Mouse (Mus musculus) left cerebral cortex, adult 2 months (tissue): ENCODE measurements around the gene Camkk2. TPM values are rescaled to one million over a fixed set of nuclear protein-coding genes. Genes with fewer than 3 reads are reported as not detected.

ENCODE experiments used
- DNase-seq, 2 experiments: peaks; one replicate each; pipeline ENCODE4 v3.0.0; 2021 to 2022; ENCODE audit warnings: low spot score in 2 of 2, mixed read lengths in 1 of 2; ENCODE audit errors: extremely low spot score in 1 of 2
- H3K27ac ChIP-seq: fragments of 200-600 bp; 2 replicates; pipeline ENCODE4 v1.8.1; 2022
- H3K4me3 ChIP-seq: fragments of 200-600 bp; 2 replicates; pipeline ENCODE4 v1.8.1; 2022
- CTCF ChIP-seq: fragments of 200-600 bp; IDR thresholded peaks from 2 replicates; pipeline ENCODE4 v1.8.1; 2022; ENCODE audit warnings: antibody characterized with exemption, mild to moderate bottlenecking, moderate library complexity
- intact Hi-C: fragments of 180-260 bp; cut with DNase I; formaldehyde crosslinking; loops from one replicate; pipeline ENCODE4 v1.15.1; 2025
- long read RNA-seq, 2 experiments: library from polyadenylated mRNA; stranded (forward); transcript quantifications; one replicate each; pipeline ENCODE4 v2.0.0; 2021; ENCODE audit warnings: borderline mapping rate in 2 of 2
- total RNA-seq, 2 experiments: library from RNA; stranded (reverse); gene quantifications; 2 replicates each; pipeline ENCODE4 v1.2.3; 2021

Gene Camkk2
- total RNA-seq, result 100 to 1,000 TPM; 238 to 248 TPM
- long read RNA-seq, experiment 1, full-length matches to known transcripts, result 122 of 146 reads
- long read RNA-seq, experiment 1, partial matches to known transcripts, result 11 of 146 reads
- long read RNA-seq, experiment 1, other reads (novel, unspliced or antisense), result 13 of 146 reads
- long read RNA-seq, experiment 2, full-length matches to known transcripts, result 95 of 121 reads
- long read RNA-seq, experiment 2, partial matches to known transcripts, result 12 of 121 reads
- long read RNA-seq, experiment 2, other reads (novel, unspliced or antisense), result 14 of 121 reads

- intact Hi-C loops, result loop anchor here (5.0 kb wide), 2 partner anchors 127 to 277 kb away; partner anchors contain the start of gene Atp2a2
- TF ChIP-seq CTCF, result no peak
- Histone ChIP-seq H3K27ac (peak within 1 kb of the TSS; percentile 94), H3K4me3 (peak within 1 kb of the TSS; percentile 91)
- peak; percentile 86 to 88 for DNase-seq
Measured at GRCm38 (mm10) chr5:122779277-122779834, at the start of gene Camkk2. Camkk2 (minus strand) TSS chr5:122779409.

DNA sequence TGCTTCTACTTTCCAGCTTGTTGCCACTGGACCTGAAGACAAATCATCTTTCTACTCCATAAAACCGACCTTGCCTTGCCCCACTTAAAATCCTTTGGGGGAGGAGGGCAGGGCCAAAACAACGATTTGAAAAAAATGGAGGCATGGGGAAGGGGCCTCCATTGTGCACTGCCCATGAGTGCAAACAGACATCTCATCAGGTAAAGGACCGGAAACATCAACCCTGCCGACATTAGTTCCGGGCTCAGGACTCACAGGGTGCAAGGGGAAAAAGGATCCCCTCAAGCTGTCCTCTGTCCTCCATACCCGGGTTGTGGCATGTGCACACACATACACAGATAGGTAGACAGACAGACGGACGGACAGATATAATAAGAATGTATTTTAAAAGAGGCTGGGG lies 45.9 kb upstream of the Camkk2 start:
- no peak overlapping the region for H3K27ac ChIP-seq
- intact Hi-C loops, result no loop called here
- no peak overlapping the region for H3K4me3 ChIP-seq
- no peak for DNase-seq
- no peak for TF ChIP-seq CTCF

- no peak for DNase-seq
- intact Hi-C loops, result no loop called here
- TF ChIP-seq CTCF, result no peak; the same call in 1 of the 2 replicates
- Histone ChIP-seq H3K27ac (no peak overlapping the region), H3K4me3 (no peak overlapping the region)
Measured at GRCm38 (mm10) chr5:122824450-122824849, 45.2 kb upstream of the Camkk2 start.

GRCm38 (mm10) chr5:122823976-122824375 lies 44.8 kb upstream of the Camkk2 start:
- intact Hi-C loops, result no loop called here
- DNase-seq, result no peak
- H3K27ac ChIP-seq, result no peak overlapping the region
- no peak overlapping the region for H3K4me3 ChIP-seq
- TF ChIP-seq CTCF, result no peak; the same call in 1 of the 2 replicates

- no peak for DNase-seq
- Histone ChIP-seq H3K27ac (no peak overlapping the region), H3K4me3 (no peak overlapping the region)
- intact Hi-C loops, result no loop called here
- TF ChIP-seq CTCF, result no peak
Measured at GRCm38 (mm10) chr5:122822441-122822840, 43.2 kb upstream of the Camkk2 start.

GRCm38 (mm10) chr5:122821524-122821885 lies 42.3 kb upstream of the Camkk2 start:
- TF ChIP-seq CTCF, result no peak
- DNase-seq, result no peak
- peak overlapping the region; percentile 87 for H3K4me3 ChIP-seq
- intact Hi-C loops, result loop anchor here (1.0 kb wide), 1 partner anchor 29 kb away; the partner anchor contains the start of gene Rnf34
- peak overlapping the region; percentile 92 for H3K27ac ChIP-seq

GRCm38 (mm10) chr5:122820777-122821523 lies 41.7 kb upstream of the Camkk2 start, which contains the start of gene Anapc5:
Anapc5 (minus strand) TSS chr5:122821339.
- Histone ChIP-seq H3K27ac (peak within 1 kb of the TSS; percentile 92), H3K4me3 (peak within 1 kb of the TSS; percentile 87)
- no peak for TF ChIP-seq CTCF
- intact Hi-C loops, result loop anchor here (1.0 kb wide), 1 partner anchor 29 kb away; the partner anchor contains the start of gene Rnf34
- peak; percentile 87 to 90 for DNase-seq

DNA sequence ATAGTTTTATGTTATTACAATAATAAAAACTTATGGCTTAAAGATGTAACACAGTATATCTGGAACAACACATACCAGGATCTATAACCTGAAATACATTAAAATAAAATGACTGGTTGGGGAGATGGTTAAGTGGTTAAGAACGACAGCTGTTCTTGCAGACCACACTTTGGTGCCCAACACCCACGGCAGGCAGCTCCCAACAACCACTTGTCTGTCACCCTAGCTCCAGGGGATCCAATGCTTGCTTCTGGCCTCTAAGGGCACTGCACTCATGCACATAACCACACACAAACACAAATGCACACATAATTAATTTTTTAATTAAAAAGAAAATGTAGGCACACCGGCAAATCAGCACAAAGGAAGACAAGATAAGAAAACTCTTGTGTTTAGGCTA lies 33.5 kb upstream of the Camkk2 start:
- no peak overlapping the region for H3K4me3 ChIP-seq
- DNase-seq, result no peak
- H3K27ac ChIP-seq, result no peak overlapping the region
- TF ChIP-seq CTCF, result no peak
- intact Hi-C loops, result no loop called here

GRCm38 (mm10) chr5:122811364-122812079 lies 32.3 kb upstream of the Camkk2 start:
- Histone ChIP-seq H3K27ac (no peak overlapping the region), H3K4me3 (no peak overlapping the region)
- peak; percentile 44 for TF ChIP-seq CTCF
- intact Hi-C loops, result no loop called here
- peak in 1 of 2 experiments; percentile 47 for DNase-seq

DNA sequence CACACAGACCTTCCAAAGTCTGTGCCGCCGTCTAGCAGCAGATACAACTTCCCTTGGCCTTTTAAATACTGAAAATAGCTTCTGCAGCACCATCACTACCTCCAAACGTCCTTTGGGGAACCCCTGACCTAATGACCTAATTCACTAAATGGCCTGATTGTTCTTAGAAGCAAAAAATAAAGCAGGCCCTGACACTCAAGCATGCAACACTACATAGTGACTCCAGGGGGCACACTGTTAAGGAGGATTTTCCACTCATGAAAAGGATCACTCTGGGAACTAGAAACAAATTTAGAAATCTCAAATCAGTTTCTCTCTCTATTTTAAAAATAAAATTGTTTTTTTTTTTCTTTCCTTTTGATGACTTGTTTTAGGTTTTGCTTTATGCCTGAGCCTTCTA lies 26.3 kb upstream of the Camkk2 start:
- TF ChIP-seq CTCF, result peak; percentile 55
- H3K4me3 ChIP-seq, result no peak overlapping the region
- DNase-seq, result no peak
- no peak overlapping the region for H3K27ac ChIP-seq
- intact Hi-C loops, result no loop called here

DNA sequence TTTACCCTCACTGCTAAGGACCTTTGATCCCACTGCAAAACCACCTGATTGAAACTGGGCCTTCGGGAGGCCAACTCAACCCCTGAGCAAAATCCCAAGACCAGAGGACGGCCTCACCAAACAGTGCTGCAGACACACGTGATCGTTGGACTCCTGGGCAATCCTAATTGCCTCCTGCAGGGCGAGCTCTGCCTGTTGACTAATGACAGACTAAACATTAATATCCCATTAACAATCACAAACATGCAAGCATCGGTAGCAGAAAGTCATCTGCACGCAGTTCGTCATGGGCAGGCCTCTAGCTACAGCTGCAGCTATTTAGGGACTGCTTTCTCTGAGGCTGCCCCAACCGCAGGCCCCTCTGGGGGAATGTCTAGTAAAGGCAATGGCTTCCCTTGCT lies 23.5 kb upstream of the Camkk2 start:
- no peak for TF ChIP-seq CTCF
- Histone ChIP-seq H3K4me3 (no peak overlapping the region), H3K27ac (no peak overlapping the region)
- intact Hi-C loops, result no loop called here
- DNase-seq, result no peak
